Mouse (Mus musculus) small intestine, adult 2 months (tissue): ENCODE data around the gene Cdh7.

Experiments
- CTCF ChIP-seq: fragments of 200-500 bp; IDR thresholded peaks from 2 replicates; pipeline ENCODE4 v1.5.1; 2012; ENCODE audit warnings: low read depth, mild to moderate bottlenecking, control low read depth, inconsistent platforms, low read length, moderate library complexity, mixed read lengths; ENCODE audit not compliant: insufficient replicate concordance, insufficient read length; ENCODE audit errors: extremely low read depth
- POLR2A ChIP-seq: fragments of 200-500 bp; IDR thresholded peaks from 2 replicates; pipeline ENCODE4 v1.6.1; 2012; ENCODE audit warnings: low read depth, mild to moderate bottlenecking, control low read depth, inconsistent platforms, low read length, moderate library complexity

DNA sequence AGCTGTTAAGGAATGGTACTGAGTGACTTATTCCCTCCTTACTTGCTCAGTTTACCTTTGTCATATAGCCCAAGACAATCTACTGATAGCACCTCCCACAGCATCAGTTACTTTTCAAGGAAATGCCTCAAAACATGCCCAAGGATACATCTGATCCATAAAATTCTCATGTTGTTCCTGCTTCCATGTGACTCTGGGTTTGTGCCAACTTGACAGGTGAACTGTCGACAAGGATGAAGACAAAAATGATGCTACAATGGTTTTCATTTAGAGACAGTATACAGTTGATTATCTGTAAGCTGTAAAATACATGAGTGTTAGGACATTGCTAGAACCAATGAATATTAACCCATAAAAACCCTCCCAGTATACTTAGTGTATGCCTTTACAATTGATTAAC lies 29.9 kb downstream of the Cdh7 start:
- TF ChIP-seq CTCF (no peak), POLR2A (no peak)
